Mouse (Mus musculus): Measurements from ENCODE around the gene Zdhhc7. TPM values are rescaled to one million over a fixed set of nuclear protein-coding genes. Genes with fewer than 3 reads are reported as not detected.

Gene Zdhhc7
- total RNA-seq, 2 experiments from 2014 or later, result 38.0 to 43.6 TPM

GRCm38 (mm10) chr8:120116600-120116999 lies 15.3 kb upstream of the Zdhhc7 start:
- intact Hi-C loops (cut with DNase I), result no loop called here

GRCm38 (mm10) chr8:120114315-120114841 lies 13.1 kb upstream of the Zdhhc7 start:
- intact Hi-C loops (cut with DNase I), result no loop called here
- DNase-seq, result no peak

More at GRCm38 (mm10) chr8:120116600-120116999, 15.3 kb upstream of the Zdhhc7 start:
- no peak for DNase-seq

DNA sequence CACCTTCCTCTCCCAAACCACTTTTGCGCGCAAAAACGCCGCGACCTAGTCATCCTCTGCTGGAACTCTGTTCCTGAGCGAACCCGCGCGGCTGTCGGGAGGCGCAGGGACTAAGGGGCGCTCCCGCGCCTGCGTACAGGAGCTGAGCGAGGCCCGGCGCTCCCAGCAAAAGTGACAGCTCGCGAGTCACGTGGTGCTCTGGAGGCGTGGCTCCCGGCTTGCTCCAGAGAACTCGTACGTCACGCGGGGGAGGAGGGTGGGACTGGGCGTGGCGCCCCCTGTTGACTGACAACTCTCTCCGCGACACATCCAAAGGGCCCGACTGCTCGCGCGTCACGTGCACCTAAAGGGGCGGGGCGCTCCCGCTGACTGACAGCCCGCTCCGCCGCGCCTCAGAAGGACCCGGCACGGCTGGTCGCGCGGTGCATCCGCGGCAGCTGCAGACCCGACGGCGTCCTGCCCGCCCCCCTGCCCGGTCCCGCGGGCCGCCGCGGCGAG lies 12.5 kb upstream of the Zdhhc7 start, which contains the start of gene 6430548M08Rik:
TSS of gene 6430548M08Rik (plus strand) at position 395 of the 498 bp plus-strand sequence.
- peak; percentile 100 for DNase-seq
- intact Hi-C loops (cut with DNase I), result no loop called here

DNA sequence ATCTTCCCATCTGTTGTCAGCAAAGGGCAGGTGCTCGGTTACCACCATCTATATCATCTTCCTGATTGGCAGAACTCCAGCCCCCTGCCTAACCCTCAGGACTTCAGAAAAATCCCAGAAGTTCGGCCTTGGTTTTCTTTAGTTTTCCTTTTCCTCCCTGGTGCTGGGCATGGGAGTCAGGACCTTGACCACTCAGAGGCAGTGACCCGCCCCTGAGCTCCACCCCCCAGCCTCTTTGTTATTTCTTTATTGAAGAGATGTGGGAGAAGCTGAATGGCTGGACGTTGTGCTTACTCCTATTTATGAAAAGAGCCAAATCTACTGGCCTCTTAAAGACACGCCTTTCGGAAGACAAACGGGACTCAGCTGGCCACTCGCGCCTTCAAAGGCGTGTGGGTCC lies 12.0 kb upstream of the Zdhhc7 start:
- intact Hi-C loops (cut with DNase I), result no loop called here
- peak in 1 of 2 experiments; percentile 75 for DNase-seq

GRCm38 (mm10) chr8:120112535-120112934 lies 11.3 kb upstream of the Zdhhc7 start:
- intact Hi-C loops (cut with DNase I), result no loop called here
- DNase-seq, result no peak

GRCm38 (mm10) chr8:120111382-120111781 lies 10.1 kb upstream of the Zdhhc7 start:
- DNase-seq, result no peak
- intact Hi-C loops (cut with DNase I), result no loop called here

DNA sequence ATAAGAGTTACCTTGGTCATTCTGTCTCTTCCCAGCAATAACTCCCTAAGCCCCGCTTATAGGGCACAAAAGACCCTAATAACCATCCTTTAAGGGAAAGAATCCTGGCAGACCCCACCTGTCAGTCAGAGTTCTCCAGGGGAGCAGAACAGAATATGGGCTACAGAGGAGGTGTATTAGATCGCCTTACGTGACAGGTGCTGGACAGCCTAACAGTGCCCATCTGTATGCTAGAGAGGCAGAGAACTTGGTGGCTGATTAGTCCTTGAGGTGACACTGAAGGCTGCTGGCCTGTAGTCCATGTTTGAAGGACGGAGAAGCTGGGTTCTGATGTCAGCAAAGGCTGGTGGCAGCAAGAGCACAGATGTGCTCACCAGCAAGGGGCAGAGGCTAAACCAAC lies 9.7 kb upstream of the Zdhhc7 start:
- intact Hi-C loops (cut with DNase I), result no loop called here

GRCm38 (mm10) chr8:120109149-120109548 lies 7.9 kb upstream of the Zdhhc7 start:
- DNase-seq, result no peak
- intact Hi-C loops (cut with DNase I), result no loop called here

More for the DNA sequence above, 9.7 kb upstream of the Zdhhc7 start:
- no peak for DNase-seq

GRCm38 (mm10) chr8:120104721-120105272 lies 3.5 kb upstream of the Zdhhc7 start:
- DNase-seq, result peak; percentile 81 to 82
- intact Hi-C loops (cut with DNase I), result no loop called here

DNA sequence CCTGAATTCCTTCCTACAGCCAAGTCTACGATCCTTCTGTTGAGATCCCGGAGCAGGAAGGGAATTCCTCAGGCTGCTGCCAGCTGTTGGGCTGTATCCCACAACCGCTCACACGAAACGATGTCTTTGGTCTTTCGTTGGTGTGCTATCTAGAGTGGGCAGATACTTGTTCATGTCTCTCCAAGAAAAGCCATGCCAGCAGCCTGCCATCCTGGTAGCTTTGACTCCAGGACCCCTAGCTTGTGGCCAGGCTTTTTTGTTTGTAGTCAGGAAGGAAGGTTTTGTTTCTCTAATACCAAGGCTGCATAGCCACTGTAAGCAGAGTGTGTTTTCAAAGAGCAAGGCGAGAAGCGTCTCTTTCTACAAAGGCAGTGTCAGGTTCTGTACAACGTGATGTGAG lies 2.6 kb upstream of the Zdhhc7 start:
- DNase-seq, result no peak
- intact Hi-C loops (cut with DNase I), result no loop called here

DNA sequence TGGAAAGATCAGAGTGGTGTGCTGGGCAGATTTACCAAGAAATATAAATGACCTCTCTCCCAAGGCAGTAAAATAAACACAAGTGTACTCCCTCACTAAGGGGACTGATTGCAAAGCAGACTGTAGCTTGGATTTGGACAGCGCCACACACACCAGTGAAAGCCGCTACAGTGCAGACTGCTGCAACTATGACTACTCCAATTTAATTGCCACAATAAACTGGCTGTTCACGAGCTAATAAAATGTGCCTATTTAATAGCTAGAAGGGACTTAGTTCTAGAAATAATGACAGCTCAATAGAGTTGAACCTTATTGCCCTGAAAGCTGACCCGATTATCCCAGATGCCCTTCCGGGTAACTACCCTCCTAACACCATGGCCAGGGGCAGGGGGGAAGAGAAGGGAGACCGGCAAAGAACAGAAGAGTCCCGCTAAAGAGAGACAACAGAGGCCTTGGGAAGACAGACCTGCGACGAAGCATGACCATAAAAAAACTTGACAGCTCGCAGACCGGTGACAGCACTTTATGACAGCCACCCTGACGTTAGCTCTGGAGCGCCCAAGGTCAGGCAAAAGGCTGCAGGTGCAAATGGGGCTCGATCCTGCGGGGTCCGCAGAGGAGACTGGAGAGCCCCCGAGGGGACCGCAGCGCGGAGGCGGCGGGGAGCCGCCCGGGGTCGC lies 754 bp downstream of the Zdhhc7 start:
- DNase-seq, result no peak

DNA sequence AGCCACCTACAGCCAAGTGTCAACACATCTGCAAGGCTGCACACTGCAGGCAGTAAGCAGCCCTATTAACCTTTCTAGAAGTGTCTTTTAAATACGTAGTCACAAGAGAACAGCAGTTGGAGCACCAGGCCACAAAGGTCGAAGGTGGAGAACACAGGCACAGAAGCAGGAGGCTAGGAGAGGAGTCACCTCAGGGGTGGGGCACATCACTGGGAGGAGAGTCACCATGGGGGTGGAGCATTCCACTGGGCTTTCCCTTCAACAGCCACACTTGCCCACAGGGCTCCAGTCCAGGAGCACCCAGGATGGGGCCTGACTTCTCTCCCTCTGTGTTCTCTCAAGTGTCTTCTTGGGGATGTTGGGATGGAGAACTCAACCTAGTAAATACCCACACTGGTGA lies 4.8 kb downstream of the Zdhhc7 start:
- intact Hi-C loops (cut with DNase I), result no loop called here
- DNase-seq, result no peak

More for the DNA sequence above, 754 bp downstream of the Zdhhc7 start:
- intact Hi-C loops (cut with DNase I), result no loop called here

GRCm38 (mm10) chr8:120094801-120095200 lies 6.5 kb downstream of the Zdhhc7 start:
- intact Hi-C loops (cut with DNase I), result no loop called here

GRCm38 (mm10) chr8:120093103-120093502 lies 8.2 kb downstream of the Zdhhc7 start:
- DNase-seq, result no peak
- intact Hi-C loops (cut with DNase I), result no loop called here

More at GRCm38 (mm10) chr8:120094801-120095200, 6.5 kb downstream of the Zdhhc7 start:
- DNase-seq, result no peak

- DNase-seq, result no peak
- intact Hi-C loops (cut with DNase I), result no loop called here
These were observed 10.2 kb downstream of the Zdhhc7 start for GRCm38 (mm10) chr8:120091032-120091431.

GRCm38 (mm10) chr8:120089511-120089910 lies 11.8 kb downstream of the Zdhhc7 start:
- no peak for DNase-seq
- intact Hi-C loops (cut with DNase I), result no loop called here

- DNase-seq, result no peak
- intact Hi-C loops (cut with DNase I), result no loop called here
These were observed 16.5 kb downstream of the Zdhhc7 start for GRCm38 (mm10) chr8:120084783-120085182.

DNA sequence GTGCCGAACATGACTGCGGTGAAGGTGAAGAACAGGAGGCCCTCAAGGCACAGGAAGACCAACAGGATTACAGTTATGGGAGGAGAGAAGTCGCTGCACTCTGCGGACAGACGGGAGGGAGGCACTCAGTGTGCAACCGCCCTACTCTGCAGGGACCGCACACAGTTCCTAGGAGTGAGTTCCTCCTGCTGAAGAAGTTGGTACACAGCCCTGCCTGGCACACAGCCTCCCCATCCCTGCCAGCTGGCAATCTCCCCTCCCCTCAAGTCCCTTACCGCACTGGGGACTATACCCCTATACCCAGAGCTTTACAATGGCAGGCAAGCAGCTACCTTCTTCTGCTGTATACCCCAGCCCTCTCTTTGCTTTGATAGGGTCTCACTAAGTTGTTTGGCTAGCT lies 18.0 kb downstream of the Zdhhc7 start:
- intact Hi-C loops (cut with DNase I), result no loop called here
- no peak for DNase-seq

DNA sequence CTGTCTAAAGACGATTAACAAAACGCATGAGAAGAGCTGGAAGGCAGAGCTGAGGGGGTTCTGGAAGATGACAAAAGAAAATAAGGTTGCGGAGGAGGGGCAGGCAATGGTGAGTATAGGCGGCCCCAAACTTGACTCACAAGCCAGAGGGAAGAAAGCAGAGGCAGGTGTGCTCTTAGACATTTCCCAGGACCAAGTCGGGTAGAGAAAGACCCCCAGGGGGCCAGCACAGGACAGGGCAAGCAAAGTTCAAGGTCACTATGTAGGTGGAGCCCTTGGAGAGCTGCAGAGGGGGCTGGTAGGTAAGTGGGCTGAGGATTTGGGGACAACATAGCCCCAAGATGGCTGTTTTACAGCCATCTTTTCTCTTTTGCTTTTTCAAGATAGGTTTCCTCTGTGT lies 21.9 kb downstream of the Zdhhc7 start:
- intact Hi-C loops (cut with DNase I), result no loop called here
- no peak for DNase-seq

GRCm38 (mm10) chr8:120078080-120078479 lies 23.2 kb downstream of the Zdhhc7 start:
- intact Hi-C loops (cut with DNase I), result loop anchor here (1.0 kb wide), 1 partner anchor 134 kb away; no protein-coding TSS in a partner anchor
- peak; percentile 77 to 87 for DNase-seq

GRCm38 (mm10) chr8:120075347-120075746 lies 25.9 kb downstream of the Zdhhc7 start:
- DNase-seq, result no peak
- intact Hi-C loops (cut with DNase I), result no loop called here

GRCm38 (mm10) chr8:120074516-120074915 lies 26.8 kb downstream of the Zdhhc7 start:
- intact Hi-C loops (cut with DNase I), result loop anchor here (5.0 kb wide), 2 partner anchors 92 to 292 kb away; no protein-coding TSS in a partner anchor

More at GRCm38 (mm10) chr8:120074516-120074915, 26.8 kb downstream of the Zdhhc7 start:
- no peak for DNase-seq

Measured in heart, postnatal 10 days (tissue).